Mouse (Mus musculus): Measurements from ENCODE around the gene Olfr1444.

Gene Olfr1444

GRCm38 (mm10) chr19:12856983-12857382, at the start of gene Olfr1444:
Olfr1444 (plus strand) TSS chr19:12857283.
- DNase-seq (ENCODE audit: low spot score) = no peak

DNA sequence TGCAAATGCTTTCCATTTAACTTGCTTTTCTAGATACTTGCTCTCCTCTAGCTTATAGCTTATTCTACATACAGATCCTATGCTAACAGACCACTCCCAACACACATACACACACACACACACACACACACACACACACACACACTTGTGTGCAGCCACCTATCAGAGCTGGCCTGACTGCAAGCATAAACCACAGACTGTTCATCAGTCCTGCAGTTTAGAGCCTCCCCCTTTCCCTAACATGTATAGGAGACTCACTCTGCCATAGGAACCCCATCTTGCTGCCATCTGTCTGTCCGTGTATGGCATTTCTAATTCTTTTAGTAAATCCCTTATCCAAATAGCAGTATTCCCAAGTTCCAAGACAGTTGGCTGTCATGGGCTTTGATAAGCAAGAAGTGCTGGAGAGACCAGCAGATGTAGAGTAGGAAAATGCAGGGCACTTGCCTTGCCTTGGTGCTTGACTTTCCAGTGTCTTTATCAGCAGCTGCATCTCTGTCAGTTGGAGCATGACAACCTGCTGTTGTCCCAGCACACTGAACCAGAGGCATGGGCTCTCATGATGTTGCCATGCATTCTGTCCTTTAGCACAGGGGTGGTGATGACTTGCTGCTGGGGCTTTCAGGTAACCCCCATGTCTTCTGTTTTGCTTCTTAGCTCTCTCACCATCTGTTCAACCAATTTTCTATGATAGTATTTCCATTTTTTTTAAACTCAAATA, 44.3 kb upstream of the Olfr1444 start:
- DNase-seq (ENCODE audit: low spot score) = no peak

DNA sequence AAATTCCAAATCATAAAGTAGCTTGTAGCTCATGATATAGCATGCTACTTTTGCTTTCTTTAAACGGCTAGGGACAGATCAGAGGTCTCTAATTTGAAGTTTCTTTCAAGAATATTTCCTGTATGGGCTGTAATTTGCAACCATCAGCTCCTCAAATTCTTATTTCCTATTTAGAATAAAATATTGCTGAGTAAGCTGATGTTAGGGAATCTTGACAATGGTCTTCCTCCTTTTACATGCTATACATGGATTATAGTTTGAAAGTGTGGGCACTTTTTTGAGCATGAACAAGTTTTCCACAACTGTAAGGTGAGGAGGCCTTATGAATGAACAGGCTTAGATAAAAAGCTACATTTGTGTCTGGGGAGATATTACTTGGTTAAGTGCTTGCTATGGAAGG, 43.2 kb upstream of the Olfr1444 start:
- DNase-seq (ENCODE audit: low spot score) = no peak

DNA sequence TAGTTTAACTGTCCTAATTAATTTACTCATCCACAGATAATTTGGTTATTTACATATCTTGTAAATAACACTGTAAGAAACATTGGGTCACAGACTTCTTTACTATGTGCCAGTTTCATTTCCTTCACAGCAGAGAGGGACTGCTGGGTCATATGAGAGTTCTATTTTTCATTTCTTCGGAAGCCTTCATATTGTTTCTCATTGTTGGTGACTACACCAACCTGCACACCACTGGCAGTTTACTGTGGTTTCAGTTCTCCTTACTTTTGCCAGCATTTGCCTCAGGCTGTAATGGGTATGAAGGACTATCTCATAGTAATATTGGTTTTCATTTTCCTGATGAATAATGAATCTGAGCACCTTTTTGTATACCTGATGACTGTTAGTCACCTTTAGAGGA, 38.6 kb upstream of the Olfr1444 start:
- no peak for DNase-seq (ENCODE audit: low spot score)

- DNase-seq (ENCODE audit: low spot score) = peak; percentile 75
Observed at GRCm38 (mm10) chr19:12820383-12820782, 36.7 kb upstream of the Olfr1444 start.

DNA sequence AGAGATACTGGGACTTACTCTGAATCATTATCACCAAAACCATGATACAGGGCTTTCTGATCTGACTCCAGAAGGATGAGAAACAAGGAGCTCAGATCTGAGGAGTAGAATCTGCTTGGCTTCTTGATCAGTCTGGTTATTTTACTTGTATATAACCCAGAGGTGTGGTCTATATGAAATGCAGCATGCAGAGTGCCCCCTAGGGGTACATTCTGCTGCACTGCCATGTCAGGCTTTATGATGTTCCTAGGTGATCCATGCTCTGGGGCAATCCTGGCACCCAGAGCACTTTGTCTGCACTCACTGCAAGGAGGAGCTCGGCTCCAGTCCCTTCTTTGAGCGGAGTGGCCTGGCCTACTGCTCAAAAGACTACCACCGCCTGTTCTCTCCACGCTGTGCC, 32.5 kb upstream of the Olfr1444 start:
- peak; percentile 49 for DNase-seq (ENCODE audit: low spot score)

DNA sequence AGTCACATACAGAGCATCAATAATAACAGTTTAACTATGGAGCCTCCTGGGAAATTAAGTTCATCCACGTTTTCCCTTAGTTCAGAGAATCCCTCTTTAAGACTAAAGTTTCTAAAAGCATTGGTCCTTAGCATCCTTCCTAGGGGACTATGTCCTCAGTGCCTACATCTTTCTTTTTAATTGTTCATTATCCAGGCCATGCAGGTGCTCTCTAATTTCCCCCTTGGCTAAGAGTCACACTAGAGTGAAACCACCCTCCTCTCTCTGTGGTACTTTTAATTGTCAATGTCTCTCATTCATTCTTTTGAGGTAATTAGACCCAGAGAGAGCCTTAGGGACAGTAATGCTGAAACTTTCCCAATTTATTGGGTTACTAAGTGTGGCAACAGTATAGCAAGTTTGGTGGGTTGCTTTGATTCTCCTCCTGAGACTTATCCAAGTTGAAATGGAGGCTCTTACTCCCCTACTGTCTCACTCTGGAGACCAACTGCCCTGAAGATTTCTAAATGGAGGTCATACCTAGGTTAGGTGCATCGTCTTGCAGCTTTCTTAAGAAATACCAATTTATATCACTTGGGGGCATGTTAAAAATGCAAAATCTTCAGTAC, 26.2 kb upstream of the Olfr1444 start:
- DNase-seq (ENCODE audit: low spot score) = no peak

GRCm38 (mm10) chr19:12831559-12831958, 25.5 kb upstream of the Olfr1444 start:
- no peak for DNase-seq (ENCODE audit: low spot score)

GRCm38 (mm10) chr19:12833625-12834024, 23.5 kb upstream of the Olfr1444 start:
- DNase-seq (ENCODE audit: low spot score) = no peak

DNA sequence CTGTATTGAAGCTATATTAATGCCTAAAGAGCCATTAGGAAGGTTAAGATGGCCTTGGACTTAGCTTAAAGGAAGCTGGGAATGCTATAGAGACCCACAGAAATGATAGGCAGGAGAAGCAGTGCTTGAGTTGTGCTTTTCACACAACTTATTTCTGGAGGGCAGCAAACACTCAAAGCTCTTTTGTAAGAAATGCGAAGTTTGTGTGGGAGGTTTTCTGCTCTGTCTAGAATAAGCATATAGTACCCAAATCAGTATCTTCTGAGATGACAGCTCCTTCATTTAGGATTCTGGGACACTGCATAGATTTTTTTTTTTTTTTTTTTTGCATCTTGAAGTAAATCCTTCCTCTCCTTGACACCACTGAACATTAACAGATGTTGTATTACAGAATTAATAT, 18.6 kb upstream of the Olfr1444 start:
- DNase-seq (ENCODE audit: low spot score) = no peak

- no peak for DNase-seq (ENCODE audit: low spot score)
Observed at GRCm38 (mm10) chr19:12846382-12846781, 10.7 kb upstream of the Olfr1444 start, which contains the start of gene Gm5244. Gm5244 (plus strand) TSS chr19:12846682.

DNA sequence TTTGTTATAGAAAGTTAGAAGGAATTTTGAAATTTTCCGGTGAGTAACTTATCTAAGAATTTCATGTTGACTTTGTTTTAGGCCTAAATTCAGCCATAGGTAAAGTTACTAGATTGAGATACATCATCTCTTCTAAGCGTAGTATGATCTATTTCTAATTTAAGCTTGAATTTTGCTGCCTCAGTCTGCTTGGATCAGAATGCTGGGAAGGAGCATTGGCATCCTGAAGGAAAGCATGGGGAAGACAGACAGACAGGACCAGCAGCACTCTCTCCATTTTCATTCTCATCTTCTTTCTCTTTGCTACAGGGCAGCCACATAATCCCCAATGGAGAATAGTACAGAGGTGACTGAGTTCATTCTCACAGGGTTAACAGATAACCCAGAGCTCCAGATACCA, 26.5 kb downstream of the Olfr1444 start, which contains the start of gene Olfr1445:
TSS of gene Olfr1445 (plus strand) at position 301 of the 400 bp plus-strand sequence.
- no peak for DNase-seq (ENCODE audit: low spot score)

DNA sequence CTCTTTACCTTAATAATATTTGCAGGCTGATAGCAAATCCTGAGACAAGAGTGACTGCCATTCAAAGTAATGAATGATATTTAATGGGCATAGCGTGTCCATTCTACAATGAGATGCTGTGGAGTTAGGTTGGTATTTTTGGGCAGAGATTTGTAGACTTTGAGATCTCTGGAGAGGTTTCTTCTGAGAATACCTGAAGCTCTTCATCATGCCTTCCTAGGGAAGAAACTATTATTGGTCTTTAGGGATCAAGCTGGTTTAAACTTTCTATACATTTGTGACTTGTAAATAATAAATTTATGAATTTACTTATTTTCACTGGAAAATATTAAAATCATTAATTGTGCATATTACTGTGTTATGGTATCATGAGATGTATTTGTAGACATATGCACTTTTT, 36.3 kb downstream of the Olfr1444 start, which contains the start of gene Olfr1446:
TSS of gene Olfr1446 (minus strand) at position 101 of the 400 bp plus-strand sequence.
- DNase-seq (ENCODE audit: low spot score) = no peak

DNA sequence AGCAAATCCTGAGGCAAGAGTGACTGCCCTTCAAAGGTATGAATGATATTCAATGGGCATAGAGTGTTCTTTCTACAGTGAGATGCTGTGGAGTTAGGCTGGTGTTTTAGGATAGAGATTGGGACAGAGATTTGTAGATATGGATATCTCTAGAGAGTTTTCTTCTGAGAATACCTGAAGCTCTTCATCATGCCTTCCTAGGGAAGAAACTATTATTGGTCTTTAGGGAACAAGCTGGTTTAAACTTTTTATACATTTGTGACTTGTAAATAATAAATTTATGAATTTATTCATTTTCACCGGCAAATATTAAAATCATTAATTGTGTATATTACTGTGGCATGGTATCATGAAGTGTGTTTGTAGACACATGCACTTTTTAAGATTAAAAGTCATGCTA, 46.6 kb downstream of the Olfr1444 start, which contains the start of gene Olfr1447:
TSS of gene Olfr1447 (minus strand) at position 101 of the 400 bp plus-strand sequence.
- no peak for DNase-seq (ENCODE audit: low spot score)

All from retina, embryonic 14.5 days (tissue).